Mouse (Mus musculus) heart, adult 2 months (tissue): ENCODE data around the gene Cbx7.

Experiments used
- CTCF ChIP-seq: fragments of 200-600 bp; IDR thresholded peaks from 2 replicates; pipeline ENCODE4 v1.8.1; 2022; ENCODE audit warnings: antibody characterized with exemption, mild to moderate bottlenecking, moderate library complexity
- EP300 ChIP-seq: fragments of 200-500 bp; IDR thresholded peaks from 2 replicates; pipeline ENCODE4 v1.6.1; 2011; ENCODE audit warnings: low read depth, low read length, control low read depth; ENCODE audit not compliant: insufficient read depth
- POLR2A ChIP-seq: fragments of 200-500 bp; IDR thresholded peaks from 2 replicates; pipeline ENCODE4 v1.6.1; 2011; ENCODE audit warnings: mild to moderate bottlenecking, low read depth, low read length, control low read depth; ENCODE audit not compliant: insufficient read depth

GRCm38 (mm10) chr15:80019625-80020024, 48.7 kb upstream of the Cbx7 start:
- TF ChIP-seq POLR2A (no peak), CTCF (no peak), EP300 (no peak)
